Mouse (Mus musculus) heart, postnatal 4 days (tissue): ENCODE measurements around the gene Nexn. TPM values are rescaled to one million over a fixed set of nuclear protein-coding genes. Genes with fewer than 3 reads are reported as not detected.

Experiments
- DNase-seq: peaks from one replicate; pipeline ENCODE4 v3.0.0; 2021
- total RNA-seq, 2 experiments: library from RNA; stranded (reverse); gene quantifications; 2 replicates each; pipeline ENCODE4 v1.2.3; 2021

Nexn gene
- total RNA-seq, 2 experiments from 2014 or later = 281 to 301 TPM

- peak; percentile 87 for DNase-seq
Measured at GRCm38 (mm10) chr3:152193635-152194097, 72.5 kb downstream of the Nexn start.

- DNase-seq = no peak
Measured at GRCm38 (mm10) chr3:152193177-152193576, 73.0 kb downstream of the Nexn start.

- no peak for DNase-seq
Measured at GRCm38 (mm10) chr3:152192238-152192931, 73.8 kb downstream of the Nexn start.

- peak; percentile 57 for DNase-seq
Measured at GRCm38 (mm10) chr3:152191791-152192237, 74.3 kb downstream of the Nexn start.

GRCm38 (mm10) chr3:152190679-152191477, 75.3 kb downstream of the Nexn start:
- no peak for DNase-seq

GRCm38 (mm10) chr3:152189306-152189705, 76.8 kb downstream of the Nexn start:
- DNase-seq = no peak

Other genes with a start within 250 kb of the Nexn start
- 1 to 10 TPM; 3.5 to 4.6 TPM for gene Gipc2, start 100.1 kb downstream of the Nexn start, total RNA-seq
- gene Dnajb4, start 56.0 kb downstream of the Nexn start, total RNA-seq = 10 to 100 TPM; 58.3 to 62.3 TPM
- 100 to 1,000 TPM in 1 of 2 experiments, 10 to 100 TPM in 1; 99.9 to 108 TPM for gene Fubp1, start 55.9 kb downstream of the Nexn start, total RNA-seq
- gene Miga1, start 74.1 kb upstream of the Nexn start, total RNA-seq = 10 to 100 TPM; 17.2 to 17.7 TPM
- gene Usp33, start 80.1 kb upstream of the Nexn start, total RNA-seq = 10 to 100 TPM; 29.9 to 31.6 TPM
- 10 to 100 TPM; 34.2 to 34.9 TPM for gene Zzz3, start 129.1 kb upstream of the Nexn start, total RNA-seq